Mouse (Mus musculus) kidney, adult 2 months (tissue): ENCODE measurements around the gene Plcb1. TPM values are rescaled to one million over a fixed set of nuclear protein-coding genes. Genes with fewer than 3 reads are reported as not detected.

Experiments
- DNase-seq: peaks from one replicate; pipeline ENCODE4 v3.0.0; 2021
- H3K27ac ChIP-seq: fragments of 200-500 bp; 2 replicates; pipeline ENCODE4 v1.5.1; 2012; ENCODE audit warnings: low read depth, low read length, control low read depth, inconsistent platforms; ENCODE audit not compliant: insufficient read depth
- H3K27me3 ChIP-seq: fragments of 200-500 bp; replicated peaks from 2 replicates; pipeline ENCODE4 v1.6.1; 2012; ENCODE audit warnings: mild to moderate bottlenecking, moderate library complexity, low read length, inconsistent platforms; ENCODE audit not compliant: control insufficient read depth, insufficient read depth
- H3K36me3 ChIP-seq: fragments of 200-500 bp; 2 replicates; pipeline ENCODE4 v1.6.1; 2012; ENCODE audit warnings: mild to moderate bottlenecking, moderate library complexity, low read length, inconsistent platforms; ENCODE audit not compliant: control insufficient read depth, insufficient read depth
- H3K4me1 ChIP-seq: fragments of 200-500 bp; 2 replicates; pipeline ENCODE4 v1.6.1; 2011; ENCODE audit warnings: low read length; ENCODE audit not compliant: control insufficient read depth, insufficient read depth
- H3K4me3 ChIP-seq: fragments of 200-500 bp; 2 replicates; pipeline ENCODE4 v1.5.1; 2011; ENCODE audit warnings: mild to moderate bottlenecking, low read depth, low read length, control low read depth; ENCODE audit not compliant: insufficient read depth
- CTCF ChIP-seq: fragments of 200-500 bp; conservative IDR thresholded peaks from 2 replicates; pipeline ENCODE4 v1.5.1; 2011; ENCODE audit warnings: low read depth, mild to moderate bottlenecking, control low read depth, low read length, moderate library complexity, mixed read lengths; ENCODE audit not compliant: insufficient read depth, insufficient read length
- POLR2A ChIP-seq: fragments of 200-500 bp; IDR thresholded peaks from one replicate; pipeline ENCODE4 v1.6.1; 2011; ENCODE audit warnings: low read depth, low read length, control low read depth
- WGBS: fragments of 180-500 bp; shearing (Covaris S2); methylation state at CpG from one replicate; pipeline ENCODE4 v1.1.7; 2018; 5-methylcytosine and 5-hydroxymethylcytosine counted together
- polyA plus RNA-seq: library from polyadenylated mRNA; depleted of rRNA; stranded (reverse); fragments of >200 nt; gene quantifications from 2 replicates; pipeline ENCODE4 v1.2.3, GENCODE M21; 2012

Gene Plcb1
- polyA plus RNA-seq, 1 experiment, result 5.0 TPM

GRCm38 (mm10) chr2:134946331-134946730 is 160.5 kb downstream of the Plcb1 start:
- H3K4me1 ChIP-seq, result peaks cover 8% of the 10 kb centered on the region; the same call in 1 of the 2 replicates
- no peaks in the 10 kb centered on the region for H3K36me3 ChIP-seq
- H3K4me3 ChIP-seq, result no peak overlapping the region
- TF ChIP-seq POLR2A (no peak), CTCF (no peak)
- H3K27me3 ChIP-seq, result no peaks in the 10 kb centered on the region
- DNase-seq, result no peak
- H3K27ac ChIP-seq, result no peak overlapping the region
- 66% methylated on average over 8 of the region's 8 CpGs for WGBS

GRCm38 (mm10) chr2:134946911-134947310 is 161.0 kb downstream of the Plcb1 start:
- H3K27me3 ChIP-seq, result no peaks in the 10 kb centered on the region
- peaks cover 5% of the 10 kb centered on the region; the same call in 1 of the 2 replicates for H3K4me1 ChIP-seq
- H3K4me3 ChIP-seq, result no peak overlapping the region
- 6% methylated on average over 1 of the region's 1 CpGs for WGBS
- H3K27ac ChIP-seq, result no peak overlapping the region
- DNase-seq, result peak; percentile 93
- no peak for TF ChIP-seq POLR2A
- TF ChIP-seq CTCF, result no peak
- no peaks in the 10 kb centered on the region for H3K36me3 ChIP-seq

- TF ChIP-seq CTCF (no peak), POLR2A (no peak)
- no peak overlapping the region for H3K4me3 ChIP-seq
- no peaks in the 10 kb centered on the region for H3K36me3 ChIP-seq
- no peaks in the 10 kb centered on the region for H3K27me3 ChIP-seq
- H3K4me1 ChIP-seq, result no peaks in the 10 kb centered on the region
- 68% methylated on average over 5 of the region's 5 CpGs for WGBS
- H3K27ac ChIP-seq, result no peak overlapping the region
- no peak for DNase-seq
Measured at GRCm38 (mm10) chr2:134952088-134952487, 166.2 kb downstream of the Plcb1 start.

GRCm38 (mm10) chr2:134956436-134956835 is 170.6 kb downstream of the Plcb1 start:
- no peak overlapping the region for H3K27ac ChIP-seq
- no peaks in the 10 kb centered on the region for H3K36me3 ChIP-seq
- WGBS, result 88% methylated on average over 4 of the region's 4 CpGs
- DNase-seq, result no peak
- no peaks in the 10 kb centered on the region for H3K27me3 ChIP-seq
- H3K4me1 ChIP-seq, result no peaks in the 10 kb centered on the region; the same call in 1 of the 2 replicates
- no peak overlapping the region for H3K4me3 ChIP-seq
- no peak for TF ChIP-seq CTCF
- TF ChIP-seq POLR2A, result no peak

- Histone ChIP-seq H3K27ac (no peak overlapping the region), H3K4me1 (peaks cover 8% of the 10 kb centered on the region; the same call in 1 of the 2 replicates), H3K36me3 (no peaks in the 10 kb centered on the region), H3K27me3 (no peaks in the 10 kb centered on the region), H3K4me3 (no peak overlapping the region)
- DNase-seq, result no peak
- 60% methylated on average over 4 of the region's 4 CpGs for WGBS
- TF ChIP-seq CTCF (no peak), POLR2A (no peak)
Measured at GRCm38 (mm10) chr2:134966131-134966530, 180.3 kb downstream of the Plcb1 start.

- Histone ChIP-seq H3K27ac (no peak overlapping the region), H3K4me3 (no peak overlapping the region), H3K27me3 (no peaks in the 10 kb centered on the region), H3K4me1 (peaks cover 6% of the 10 kb centered on the region; the same call in 1 of the 2 replicates), H3K36me3 (no peaks in the 10 kb centered on the region)
- DNase-seq, result no peak
- 94% methylated on average over 3 of the region's 3 CpGs for WGBS
- no peak for TF ChIP-seq CTCF
- no peak for TF ChIP-seq POLR2A
Measured at GRCm38 (mm10) chr2:134968380-134968779, 182.5 kb downstream of the Plcb1 start.

- DNase-seq, result no peak
- TF ChIP-seq CTCF (no peak), POLR2A (no peak)
- no peaks in the 10 kb centered on the region for H3K36me3 ChIP-seq
- H3K4me1 ChIP-seq, result peaks cover 6% of the 10 kb centered on the region; the same call in 1 of the 2 replicates
- H3K27ac ChIP-seq, result no peak overlapping the region
- no peak overlapping the region for H3K4me3 ChIP-seq
- WGBS, result 85% methylated on average over 6 of the region's 6 CpGs
- H3K27me3 ChIP-seq, result no peaks in the 10 kb centered on the region
Measured at GRCm38 (mm10) chr2:134972376-134972775, 186.5 kb downstream of the Plcb1 start.
